Mouse (Mus musculus): ENCODE results near the gene Dyrk1b. TPM values are rescaled to one million over a fixed set of nuclear protein-coding genes. Genes with fewer than 3 reads are reported as not detected.
"Not testable (repeated sequence)": the region's sequence is repeated elsewhere in the genome, so short reads cannot be mapped to it uniquely, and the experiment has no call there.

Dyrk1b gene
- polyA plus RNA-seq, 1 experiment from 2014 or later, result 20.1 TPM

DNA sequence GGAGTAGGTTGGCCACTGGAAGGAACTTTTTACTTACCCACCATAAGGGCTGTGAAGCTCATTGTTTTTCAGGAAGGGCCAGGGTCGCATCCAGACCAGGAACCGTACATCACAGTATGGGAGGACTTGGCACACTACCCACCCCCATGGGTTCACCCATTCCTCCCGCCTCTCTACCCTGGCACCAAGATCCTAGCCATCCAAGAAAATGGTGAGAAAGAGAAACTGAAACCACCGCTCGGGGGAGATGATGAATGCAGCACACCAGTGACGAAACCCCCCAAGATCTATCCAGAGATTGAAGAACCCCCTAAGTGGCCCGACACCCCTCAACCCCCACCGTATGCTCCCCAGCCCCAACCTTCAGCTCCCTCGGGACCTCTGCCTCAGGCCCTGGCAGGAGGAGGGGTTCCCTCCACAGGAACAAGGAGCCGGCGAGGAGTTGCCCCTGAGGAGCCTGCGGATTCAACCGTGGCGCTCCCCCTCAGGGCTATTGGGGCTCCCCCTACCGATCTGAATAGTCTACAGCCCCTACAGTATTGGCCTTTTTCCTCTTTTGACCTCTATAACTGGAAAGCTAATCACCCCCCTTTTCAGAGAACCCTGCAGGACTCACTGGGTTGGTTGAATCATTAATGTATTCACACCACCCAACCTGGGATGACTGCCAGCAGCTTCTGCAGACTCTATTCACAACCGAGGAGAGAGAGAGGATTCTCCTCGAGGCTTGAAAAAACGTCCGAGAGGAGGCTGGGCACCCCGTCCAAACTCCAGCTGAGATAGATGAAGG, 39.9 kb downstream of the Dyrk1b start:
- WGBS, result 91% methylated on average over 20 of the region's 20 CpGs
- ATAC-seq (ENCODE audit: insufficient number of reproducible peaks, low FRiP score, low TSS enrichment, low read depth); H3K27ac ChIP-seq (replicated peaks; ENCODE audit: low read depth, low read length); H3K4me1 ChIP-seq (ENCODE audit: control insufficient read depth, insufficient read depth, low read length); H3K4me2 ChIP-seq (ENCODE audit: low read depth, severe bottlenecking); H3K4me3 ChIP-seq (ENCODE audit: low read depth, low read length); DNase-seq (ENCODE audit: low spot score); H3K9ac ChIP-seq (ENCODE audit: low read length); H3K9me3 ChIP-seq (ENCODE audit: control insufficient read depth, low read length); H3K27me3 ChIP-seq (ENCODE audit: control insufficient read depth, insufficient read depth, low read length); H3K36me3 ChIP-seq (ENCODE audit: control insufficient read depth, insufficient read depth, low read length): not testable (repeated sequence)

DNA sequence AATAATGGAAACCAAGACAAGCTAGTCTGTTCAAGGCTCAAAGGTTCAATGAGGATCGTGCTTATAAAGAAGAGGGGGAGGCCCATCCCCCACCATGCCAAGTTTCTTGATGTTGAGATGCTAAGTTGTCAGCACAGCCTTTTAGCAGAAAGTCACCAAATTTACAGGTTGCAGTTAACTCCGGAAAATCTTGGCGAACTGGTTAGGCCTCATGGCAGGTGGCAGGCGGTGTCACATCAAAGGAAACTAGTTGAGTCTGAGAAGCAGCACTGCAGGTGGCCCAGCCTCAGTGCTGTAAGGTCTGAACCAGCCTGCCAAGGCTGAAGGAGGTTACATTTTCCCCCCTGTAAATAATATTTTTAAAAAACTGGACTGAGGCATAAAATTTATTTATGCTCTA, 47.6 kb downstream of the Dyrk1b start:
- not testable (repeated sequence) for H3K27ac ChIP-seq (replicated peaks; ENCODE audit: low read depth, low read length); ATAC-seq (ENCODE audit: insufficient number of reproducible peaks, low FRiP score, low TSS enrichment, low read depth); H3K4me3 ChIP-seq (ENCODE audit: low read depth, low read length); H3K9ac ChIP-seq (ENCODE audit: low read length); H3K27me3 ChIP-seq (ENCODE audit: control insufficient read depth, insufficient read depth, low read length); H3K36me3 ChIP-seq (ENCODE audit: control insufficient read depth, insufficient read depth, low read length); H3K9me3 ChIP-seq (ENCODE audit: control insufficient read depth, low read length); DNase-seq (ENCODE audit: low spot score); H3K4me1 ChIP-seq (ENCODE audit: control insufficient read depth, insufficient read depth, low read length); H3K4me2 ChIP-seq (ENCODE audit: low read depth, severe bottlenecking)
- 87% methylated on average over 4 of the region's 4 CpGs for WGBS

GRCm38 (mm10) chr7:28227421-28227820, 48.2 kb downstream of the Dyrk1b start:
- not testable (repeated sequence) for H3K27me3 ChIP-seq (ENCODE audit: control insufficient read depth, insufficient read depth, low read length); DNase-seq (ENCODE audit: low spot score); H3K9me3 ChIP-seq (ENCODE audit: control insufficient read depth, low read length); H3K4me1 ChIP-seq (ENCODE audit: control insufficient read depth, insufficient read depth, low read length); H3K27ac ChIP-seq (replicated peaks; ENCODE audit: low read depth, low read length); ATAC-seq (ENCODE audit: insufficient number of reproducible peaks, low FRiP score, low TSS enrichment, low read depth); H3K9ac ChIP-seq (ENCODE audit: low read length); H3K4me3 ChIP-seq (ENCODE audit: low read depth, low read length); H3K36me3 ChIP-seq (ENCODE audit: control insufficient read depth, insufficient read depth, low read length); H3K4me2 ChIP-seq (ENCODE audit: low read depth, severe bottlenecking)
- WGBS, result 96% methylated on average over 4 of the region's 4 CpGs

Other genes with a start within 250 kb of the Dyrk1b start
- gene Zfp780b, start 200.3 kb upstream of the Dyrk1b start, polyA plus RNA-seq (2014; fragmentation: Nextera tagmentation; extraction: Ambion mirVana), result 20.2 and 20.4 TPM in 2 replicates
- gene Zfp850, start 165.4 kb upstream of the Dyrk1b start, polyA plus RNA-seq (2014; fragmentation: Nextera tagmentation; extraction: Ambion mirVana), result 8.6 and 9.2 TPM in 2 replicates
- 411 and 438 TPM in 2 replicates for gene Psmc4, start 129.4 kb upstream of the Dyrk1b start, polyA plus RNA-seq (2014; fragmentation: Nextera tagmentation; extraction: Ambion mirVana)
- 0.40 and 0.41 TPM in 2 replicates for gene Fcgbp, start 108.2 kb upstream of the Dyrk1b start, polyA plus RNA-seq (2014; fragmentation: Nextera tagmentation; extraction: Ambion mirVana)
- gene 9530053A07Rik, start 50.0 kb upstream of the Dyrk1b start, polyA plus RNA-seq (2014; fragmentation: Nextera tagmentation; extraction: Ambion mirVana), result 0.01 and 0.06 TPM in 2 replicates
- gene Fbl, start 9.8 kb upstream of the Dyrk1b start, polyA plus RNA-seq (2014; fragmentation: Nextera tagmentation; extraction: Ambion mirVana), result 55.7 and 56.1 TPM in 2 replicates
- 12.8 and 16.2 TPM in 2 replicates for gene Eid2, start 88.4 kb downstream of the Dyrk1b start, polyA plus RNA-seq (2014; fragmentation: Nextera tagmentation; extraction: Ambion mirVana)
- 11.4 TPM in 2 replicates for gene Eid2b, start 98.3 kb downstream of the Dyrk1b start, polyA plus RNA-seq (2014; fragmentation: Nextera tagmentation; extraction: Ambion mirVana)
- 0.41 TPM in 1 of 2 replicates, not detected in the other for gene Selenov, start 111.7 kb downstream of the Dyrk1b start, polyA plus RNA-seq (2014; fragmentation: Nextera tagmentation; extraction: Ambion mirVana)
- gene Dll3, start 122.8 kb downstream of the Dyrk1b start, polyA plus RNA-seq (2014; fragmentation: Nextera tagmentation; extraction: Ambion mirVana), result 2.7 and 4.3 TPM in 2 replicates
- 184 and 205 TPM in 2 replicates for gene Timm50, start 132.6 kb downstream of the Dyrk1b start, polyA plus RNA-seq (2014; fragmentation: Nextera tagmentation; extraction: Ambion mirVana)
- gene Supt5, start 159.3 kb downstream of the Dyrk1b start, polyA plus RNA-seq (2014; fragmentation: Nextera tagmentation; extraction: Ambion mirVana), result 89.0 and 94.7 TPM in 2 replicates
- 1,100 and 1,120 TPM in 2 replicates for gene Rps16, start 171.2 kb downstream of the Dyrk1b start, polyA plus RNA-seq (2014; fragmentation: Nextera tagmentation; extraction: Ambion mirVana)
- 73.2 and 79.6 TPM in 2 replicates for gene Plekhg2, start 193.1 kb downstream of the Dyrk1b start, polyA plus RNA-seq (2014; fragmentation: Nextera tagmentation; extraction: Ambion mirVana)
- gene Zfp36, start 200.8 kb downstream of the Dyrk1b start, polyA plus RNA-seq (2014; fragmentation: Nextera tagmentation; extraction: Ambion mirVana), result 5.6 and 6.1 TPM in 2 replicates
- 51.5 and 53.5 TPM in 2 replicates for gene Med29, start 213.2 kb downstream of the Dyrk1b start, polyA plus RNA-seq (2014; fragmentation: Nextera tagmentation; extraction: Ambion mirVana)
- 83.5 and 94.9 TPM in 2 replicates for gene Paf1, start 213.5 kb downstream of the Dyrk1b start, polyA plus RNA-seq (2014; fragmentation: Nextera tagmentation; extraction: Ambion mirVana)